Mouse (Mus musculus): Measurements from ENCODE around the gene Cacnb1. TPM values are rescaled to one million over a fixed set of nuclear protein-coding genes. Genes with fewer than 3 reads are reported as not detected.

The Cacnb1 gene
- total RNA-seq, 2 experiments from 2014 or later = 6.1 to 6.2 TPM

DNA sequence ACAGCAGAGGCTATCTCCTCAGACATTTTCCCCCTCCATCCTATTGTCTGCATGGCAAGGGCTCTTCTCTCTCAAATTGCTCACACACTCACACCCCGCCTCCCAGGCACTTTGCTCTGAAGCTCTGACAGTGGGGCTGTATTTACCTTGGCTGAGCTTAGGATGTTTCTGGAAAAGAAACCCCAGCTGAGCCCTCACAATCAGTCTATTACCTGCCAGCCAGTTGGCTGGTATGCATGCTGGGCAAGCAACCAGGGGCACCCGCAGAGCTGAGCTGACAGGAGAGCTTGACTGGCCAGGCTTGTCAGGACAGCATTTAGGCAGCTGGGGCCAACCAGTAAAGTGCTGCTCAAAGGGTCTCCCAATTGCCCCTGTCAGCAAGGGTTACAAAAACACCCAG lies 55.7 kb downstream of the Cacnb1 start:
- intact Hi-C loops (cut with DNase I) = no loop called here
- peak; percentile 45 to 55 for DNase-seq

- no peak for DNase-seq
- intact Hi-C loops (cut with DNase I) = no loop called here
Observed at GRCm38 (mm10) chr11:97960907-97961306, 61.9 kb downstream of the Cacnb1 start.

DNA sequence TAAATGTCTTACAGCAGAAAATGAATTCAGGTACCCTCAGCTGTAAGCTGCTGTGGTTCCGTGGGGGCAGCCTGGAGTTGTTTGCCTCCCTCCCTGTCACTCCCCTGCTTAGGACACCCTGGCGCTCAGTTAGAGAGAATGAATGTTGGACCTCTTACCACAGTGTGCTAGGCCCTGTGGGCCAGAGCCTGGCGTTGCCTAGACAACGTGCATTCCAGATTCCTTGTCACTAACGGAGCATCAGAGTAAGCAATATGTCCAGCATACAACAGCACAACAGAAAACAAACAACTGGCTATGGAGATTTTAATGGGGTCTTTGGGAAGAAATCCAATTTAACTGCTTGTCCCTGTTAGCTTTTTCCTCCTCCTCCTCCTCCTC lies 63.5 kb downstream of the Cacnb1 start:
- intact Hi-C loops (cut with DNase I) = no loop called here
- no peak for DNase-seq

GRCm38 (mm10) chr11:97958641-97959299 lies 64.1 kb downstream of the Cacnb1 start:
- DNase-seq = no peak
- intact Hi-C loops (cut with DNase I) = no loop called here

- no peak for DNase-seq
Observed at GRCm38 (mm10) chr11:97956905-97957560, 65.8 kb downstream of the Cacnb1 start.

GRCm38 (mm10) chr11:97955915-97956314 lies 66.9 kb downstream of the Cacnb1 start:
- intact Hi-C loops (cut with DNase I) = no loop called here

More at GRCm38 (mm10) chr11:97956905-97957560, 65.8 kb downstream of the Cacnb1 start:
- intact Hi-C loops (cut with DNase I) = no loop called here

GRCm38 (mm10) chr11:97955146-97955902 lies 67.5 kb downstream of the Cacnb1 start:
- intact Hi-C loops (cut with DNase I) = no loop called here
- DNase-seq = no peak

More at GRCm38 (mm10) chr11:97955915-97956314, 66.9 kb downstream of the Cacnb1 start:
- DNase-seq = no peak

- DNase-seq = no peak
- intact Hi-C loops (cut with DNase I) = no loop called here
Observed at GRCm38 (mm10) chr11:97954469-97955141, 68.2 kb downstream of the Cacnb1 start.

GRCm38 (mm10) chr11:97953939-97954275 lies 68.9 kb downstream of the Cacnb1 start:
- intact Hi-C loops (cut with DNase I) = no loop called here
- no peak for DNase-seq

DNA sequence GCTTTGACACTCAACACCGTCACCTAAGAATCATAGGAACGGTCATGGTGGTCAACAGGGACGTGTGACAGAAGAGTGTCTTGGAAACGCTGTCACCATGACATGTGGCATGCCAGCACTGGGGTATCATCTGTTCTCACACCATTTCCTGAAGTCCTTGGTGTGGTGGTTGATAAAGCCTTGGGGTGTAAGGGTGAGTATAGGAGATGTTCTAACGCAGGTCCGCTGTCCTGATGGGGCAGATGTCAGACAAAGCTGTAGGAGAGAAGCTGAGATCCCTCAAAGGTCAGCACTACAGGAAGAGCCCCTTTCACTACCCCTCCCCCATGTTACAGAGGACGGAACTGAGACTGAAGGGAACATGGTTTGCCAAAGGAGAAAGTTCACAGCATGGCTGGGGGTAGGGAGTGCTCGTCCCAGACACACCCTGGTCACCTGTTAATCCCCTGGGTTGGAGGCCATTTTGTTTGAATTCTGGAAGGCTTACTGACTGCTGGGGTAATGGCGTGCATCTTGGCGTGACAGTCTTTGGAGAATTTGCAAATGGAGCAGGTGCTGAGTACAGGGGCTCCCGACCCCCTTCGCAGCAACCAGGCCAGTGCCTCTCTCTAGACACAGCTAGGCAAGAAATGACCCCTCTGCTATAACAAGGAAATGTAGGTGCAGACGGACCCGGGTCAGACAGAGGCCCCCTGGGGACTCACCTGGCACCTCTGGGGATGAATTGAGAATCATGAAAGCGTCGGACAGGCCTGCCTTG lies 69.5 kb downstream of the Cacnb1 start:
- intact Hi-C loops (cut with DNase I) = no loop called here
- DNase-seq = no peak

DNA sequence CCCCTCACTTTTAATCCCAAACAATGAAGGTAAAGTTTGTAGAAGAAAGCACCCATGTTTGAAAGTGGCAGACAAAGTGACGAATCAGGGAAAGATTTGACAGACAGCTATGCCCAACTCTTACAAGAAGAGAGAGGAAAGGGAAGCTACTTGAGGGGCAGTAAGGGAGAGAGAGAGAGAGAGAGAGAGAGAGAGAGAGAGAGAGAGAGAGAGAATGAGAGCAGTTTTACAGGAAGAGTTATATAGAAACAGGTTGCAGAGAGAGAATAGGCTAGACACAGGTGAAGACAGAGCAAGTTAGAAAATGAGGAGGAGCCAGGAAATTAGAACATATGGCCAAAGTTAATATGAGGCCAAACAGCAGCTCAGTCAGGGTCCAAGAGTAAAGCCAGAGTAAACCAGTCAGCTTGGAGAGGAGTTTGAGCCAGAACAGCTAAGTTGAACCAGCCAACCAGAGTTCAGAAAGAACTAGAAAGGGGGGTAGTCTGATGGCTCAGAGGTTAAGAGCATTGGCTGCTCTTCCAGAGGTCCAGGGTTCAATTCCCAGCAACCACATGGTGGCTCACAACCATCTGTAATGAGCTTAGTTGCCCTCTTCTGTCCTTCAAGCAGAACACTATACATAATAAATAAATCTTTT lies 70.3 kb downstream of the Cacnb1 start:
- DNase-seq = no peak
- intact Hi-C loops (cut with DNase I) = no loop called here

Small RNA genes lying within 50 kb of the gene (microRNA-seq; reads per million reads assigned to microRNA genes)
- gene Gm27597 (ENCODE audit: borderline number of aligned reads in 2 of 2) = 0 reads per million in 2 experiments

Other genes starting within 250 kb of the Cacnb1 start
- not detected for gene 1700001P01Rik, start 247.1 kb downstream of the Cacnb1 start, total RNA-seq (2021)
- 100 to 1,000 TPM; 522 TPM for gene Rpl23, start 240.6 kb downstream of the Cacnb1 start, total RNA-seq (2021)
- 10 to 100 TPM; 37.7 to 40.7 TPM for gene Lasp1, start 224.0 kb downstream of the Cacnb1 start, total RNA-seq (2021)
- gene B230217C12Rik, start 182.3 kb downstream of the Cacnb1 start, total RNA-seq (2021) = 1 to 10 TPM in 1 of 2 experiments, under 1 TPM in 1; 1.00 to 1.4 TPM
- gene Fbxo47, start 138.9 kb downstream of the Cacnb1 start, total RNA-seq (2021) = under 1 TPM; 0.35 to 0.69 TPM
- gene Plxdc1, start 36.6 kb downstream of the Cacnb1 start, total RNA-seq (2021) = 1 to 10 TPM; 5.1 to 6.2 TPM
- gene Arl5c, start 26.9 kb downstream of the Cacnb1 start, total RNA-seq (2021) = under 1 TPM; 0.65 to 0.80 TPM
- gene Rpl19, start 3.7 kb upstream of the Cacnb1 start, total RNA-seq (2021) = 100 to 1,000 TPM; 537 to 577 TPM
- under 1 TPM in 1 of 2 experiments, not detected in 1; 0.17 TPM for gene Stac2, start 30.4 kb upstream of the Cacnb1 start, total RNA-seq (2021)
- gene Fbxl20, start 127.4 kb upstream of the Cacnb1 start, total RNA-seq (2021) = 10 to 100 TPM; 20.3 to 27.1 TPM
- 10 to 100 TPM; 38.0 to 40.6 TPM for gene Med1, start 170.3 kb upstream of the Cacnb1 start, total RNA-seq (2021)
- gene Cdk12, start 180.0 kb upstream of the Cacnb1 start, total RNA-seq (2021) = 10 to 100 TPM; 22.5 to 25.2 TPM

All from heart, postnatal 36 days (tissue).